Mouse (Mus musculus) embryonic facial prominence, embryonic 12.5 days (tissue): Measurements from ENCODE around the gene Tmem268. TPM values are rescaled to one million over a fixed set of nuclear protein-coding genes. Genes with fewer than 3 reads are reported as not detected.

Experiments
- ATAC-seq: fragments of 200-750 bp; cut with Nextera tagmentation; 2 replicates; pipeline ENCODE4 v1.8.0; 2017; ENCODE audit not compliant: insufficient number of reproducible peaks, insufficient read depth, low FRiP score, low TSS enrichment
- H3K27ac ChIP-seq: fragments of 300-500 bp; sonication (generic); 2 replicates; pipeline ENCODE4 v1.5.1; 2016; ENCODE audit warnings: mild to moderate bottlenecking
- H3K27me3 ChIP-seq: fragments of 300-500 bp; sonication (generic); 2 replicates; pipeline ENCODE4 v1.6.1; 2016; ENCODE audit warnings: mild to moderate bottlenecking, moderate library complexity
- H3K36me3 ChIP-seq: fragments of 300-500 bp; sonication (generic); 2 replicates; pipeline ENCODE4 v1.6.1; 2016; ENCODE audit warnings: mild to moderate bottlenecking
- H3K4me1 ChIP-seq: fragments of 300-500 bp; sonication (generic); 2 replicates; pipeline ENCODE4 v1.6.1; 2016
- H3K4me2 ChIP-seq: fragments of 300-500 bp; sonication (generic); replicated peaks from 2 replicates; pipeline ENCODE4 v1.6.1; 2016; ENCODE audit warnings: mild to moderate bottlenecking, moderate library complexity
- H3K4me3 ChIP-seq: fragments of 300-500 bp; sonication (generic); 2 replicates; pipeline ENCODE4 v1.5.1; 2016; ENCODE audit warnings: mild to moderate bottlenecking
- H3K9ac ChIP-seq: fragments of 300-500 bp; sonication (generic); 2 replicates; pipeline ENCODE4 v1.6.1; 2016; ENCODE audit warnings: mild to moderate bottlenecking, moderate library complexity
- H3K9me3 ChIP-seq: fragments of 300-500 bp; sonication (generic); 2 replicates; pipeline ENCODE4 v1.6.1; 2016; ENCODE audit warnings: mild to moderate bottlenecking, moderate library complexity
- WGBS: fragments of 180-500 bp; shearing (Covaris S2); methylation state at CpG from one replicate; pipeline ENCODE4 v1.1.7; 2016; 5-methylcytosine and 5-hydroxymethylcytosine counted together
- polyA plus RNA-seq: library from polyadenylated mRNA; unstranded; fragments of >200 nt; fragmentation: Nextera tagmentation; extraction: Ambion mirVana; gene quantifications from 2 replicates; pipeline ENCODE4 v1.2.1, GENCODE M21; 2016

Tmem268 gene
- polyA plus RNA-seq, 1 experiment from 2014 or later = 11.6 TPM

GRCm38 (mm10) chr4:63544494-63545230, 13.9 kb upstream of the Tmem268 start, which contains the start of gene Atp6v1g1:
Gene Atp6v1g1, plus strand, starts transcription at chr4:63544772.
- peak within 1 kb of the TSS; percentile 87 for H3K27ac ChIP-seq
- 1% methylated on average over 55 of the region's 57 CpGs for WGBS
- H3K9ac ChIP-seq = peak within 1 kb of the TSS; percentile 93
- peak; percentile 90 for ATAC-seq
- no peaks in the 10 kb centered on the region for H3K9me3 ChIP-seq
- no peaks in the 10 kb centered on the region for H3K27me3 ChIP-seq
- H3K4me2 ChIP-seq = peak within 1 kb of the TSS; percentile 78
- H3K4me1 ChIP-seq = peaks cover 29% of the 10 kb centered on the region
- peak within 1 kb of the TSS; percentile 78 for H3K4me3 ChIP-seq
- peaks cover 15% of the 10 kb centered on the region for H3K36me3 ChIP-seq

GRCm38 (mm10) chr4:63545231-63545958, 13.2 kb upstream of the Tmem268 start:
- H3K27me3 ChIP-seq = no peaks in the 10 kb centered on the region
- ATAC-seq = no peak
- H3K9ac ChIP-seq = peak overlapping the region; percentile 93
- 17% methylated on average over 26 of the region's 26 CpGs for WGBS
- peak overlapping the region; percentile 87 for H3K27ac ChIP-seq
- H3K9me3 ChIP-seq = no peaks in the 10 kb centered on the region
- peaks cover 29% of the 10 kb centered on the region for H3K4me1 ChIP-seq
- peaks cover 17% of the 10 kb centered on the region for H3K36me3 ChIP-seq
- H3K4me2 ChIP-seq = peak overlapping the region; percentile 78
- peak overlapping the region; percentile 78 for H3K4me3 ChIP-seq

DNA sequence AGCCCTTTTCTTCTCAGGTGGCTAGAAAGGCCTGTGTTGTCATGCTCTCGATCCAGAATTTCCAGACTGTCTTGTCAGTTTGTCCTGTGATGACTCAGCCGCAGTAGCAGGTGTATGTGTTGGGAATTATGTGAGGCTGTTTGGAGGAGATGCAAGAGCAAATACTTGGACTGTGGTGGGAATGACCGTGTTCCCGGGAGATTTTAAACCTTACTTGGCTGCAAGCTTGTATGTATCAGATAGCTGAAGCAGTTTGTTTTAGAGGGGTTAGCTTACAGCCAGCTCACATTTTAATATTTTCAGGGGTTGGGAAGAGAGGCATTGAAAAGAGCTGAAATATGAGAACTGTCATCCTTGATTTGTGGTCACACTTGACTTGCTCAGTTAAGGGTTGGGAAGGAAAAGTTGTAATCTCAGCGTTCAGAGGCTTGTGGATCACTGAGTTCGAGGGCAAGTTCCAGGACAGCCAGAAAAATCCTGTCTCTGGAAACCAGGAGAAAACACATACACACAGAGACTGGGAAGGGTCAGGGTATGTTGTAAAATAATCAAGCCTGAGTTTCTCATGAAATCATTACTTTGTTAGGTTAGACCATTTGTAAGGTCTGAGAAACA, 12.0 kb upstream of the Tmem268 start:
- H3K4me1 ChIP-seq = peaks cover 29% of the 10 kb centered on the region
- no peaks in the 10 kb centered on the region for H3K27me3 ChIP-seq
- H3K9ac ChIP-seq = peak overlapping the region; percentile 93; the same call in 1 of the 2 replicates
- peaks cover 28% of the 10 kb centered on the region for H3K36me3 ChIP-seq
- peak overlapping the region; percentile 78; the same call in 1 of the 2 replicates for H3K4me3 ChIP-seq
- H3K27ac ChIP-seq = peak overlapping the region; percentile 54; the same call in 1 of the 2 replicates
- no peaks in the 10 kb centered on the region for H3K9me3 ChIP-seq
- no peak for ATAC-seq
- peak overlapping the region; percentile 78 for H3K4me2 ChIP-seq
- WGBS = 60% methylated on average over 6 of the region's 6 CpGs

DNA sequence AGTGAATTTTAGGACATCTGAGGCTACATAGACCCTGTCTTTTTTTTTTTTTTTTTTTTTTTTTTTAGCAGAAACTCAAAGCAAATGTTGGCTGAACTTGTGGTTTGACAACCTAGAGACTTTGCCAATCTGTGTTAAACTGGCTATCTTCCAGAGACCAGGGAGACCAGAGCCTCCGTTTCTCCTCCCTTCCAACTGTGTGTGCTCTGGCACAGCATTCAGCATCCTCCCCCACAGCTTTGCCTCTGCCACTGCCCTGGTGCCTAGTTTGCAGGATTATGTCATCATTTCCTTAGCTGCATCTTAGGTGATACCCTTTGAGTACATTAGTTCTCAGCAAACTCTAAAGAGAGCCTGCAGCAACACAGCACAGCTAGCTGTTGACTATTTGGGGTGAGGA, 10.8 kb upstream of the Tmem268 start:
- 78% methylated on average over 1 of the region's 1 CpGs for WGBS

DNA sequence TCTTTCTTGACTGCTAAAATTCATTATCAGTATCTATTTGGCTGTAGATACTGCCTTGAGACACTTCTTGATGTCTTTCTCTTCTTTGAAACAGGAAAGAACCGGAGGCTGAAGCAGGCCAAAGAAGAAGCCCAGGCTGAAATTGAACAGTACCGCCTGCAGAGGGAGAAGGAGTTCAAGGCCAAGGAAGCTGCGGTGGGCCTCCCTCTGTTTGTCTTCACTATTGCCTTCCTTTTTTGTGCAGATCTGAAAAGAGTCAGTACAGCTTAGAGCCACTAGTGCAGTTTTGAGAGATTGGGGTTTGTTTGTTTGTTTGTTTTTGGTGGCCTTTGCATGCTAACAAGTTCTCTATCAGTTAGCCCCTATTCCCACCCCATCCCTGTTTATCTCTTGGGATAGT, 10.1 kb upstream of the Tmem268 start:
- H3K4me3 ChIP-seq = no peak overlapping the region
- H3K4me1 ChIP-seq = peaks cover 29% of the 10 kb centered on the region
- H3K9me3 ChIP-seq = no peaks in the 10 kb centered on the region
- H3K27me3 ChIP-seq = no peaks in the 10 kb centered on the region
- no peak overlapping the region for H3K27ac ChIP-seq
- no peak overlapping the region for H3K9ac ChIP-seq
- WGBS = 89% methylated on average over 3 of the region's 3 CpGs
- ATAC-seq = no peak
- no peak overlapping the region for H3K4me2 ChIP-seq
- H3K36me3 ChIP-seq = peaks cover 44% of the 10 kb centered on the region

More for the DNA sequence above, 10.8 kb upstream of the Tmem268 start:
- Histone ChIP-seq H3K27me3 (no peaks in the 10 kb centered on the region), H3K4me2 (no peak overlapping the region), H3K4me1 (peaks cover 29% of the 10 kb centered on the region), H3K4me3 (no peak overlapping the region), H3K9me3 (no peaks in the 10 kb centered on the region), H3K36me3 (peaks cover 41% of the 10 kb centered on the region), H3K27ac (no peak overlapping the region), H3K9ac (no peak overlapping the region)
- no peak for ATAC-seq

- Histone ChIP-seq H3K27me3 (no peaks in the 10 kb centered on the region), H3K4me2 (no peak overlapping the region), H3K9ac (no peak overlapping the region), H3K27ac (no peak overlapping the region), H3K36me3 (peaks cover 53% of the 10 kb centered on the region), H3K4me3 (no peak overlapping the region), H3K4me1 (peaks cover 20% of the 10 kb centered on the region), H3K9me3 (no peaks in the 10 kb centered on the region)
- ATAC-seq = no peak
- WGBS = 96% methylated on average over 3 of the region's 3 CpGs
Observed at GRCm38 (mm10) chr4:63550908-63551307, 7.7 kb upstream of the Tmem268 start.

GRCm38 (mm10) chr4:63552865-63553264, 5.7 kb upstream of the Tmem268 start:
- H3K4me1 ChIP-seq = peaks cover 8% of the 10 kb centered on the region; the same call in 1 of the 2 replicates
- 96% methylated on average over 1 of the region's 1 CpGs for WGBS
- no peak overlapping the region for H3K27ac ChIP-seq
- no peak overlapping the region for H3K4me2 ChIP-seq
- no peaks in the 10 kb centered on the region for H3K9me3 ChIP-seq
- H3K4me3 ChIP-seq = no peak overlapping the region
- no peak for ATAC-seq
- no peaks in the 10 kb centered on the region for H3K27me3 ChIP-seq
- peaks cover 53% of the 10 kb centered on the region for H3K36me3 ChIP-seq
- no peak overlapping the region for H3K9ac ChIP-seq

DNA sequence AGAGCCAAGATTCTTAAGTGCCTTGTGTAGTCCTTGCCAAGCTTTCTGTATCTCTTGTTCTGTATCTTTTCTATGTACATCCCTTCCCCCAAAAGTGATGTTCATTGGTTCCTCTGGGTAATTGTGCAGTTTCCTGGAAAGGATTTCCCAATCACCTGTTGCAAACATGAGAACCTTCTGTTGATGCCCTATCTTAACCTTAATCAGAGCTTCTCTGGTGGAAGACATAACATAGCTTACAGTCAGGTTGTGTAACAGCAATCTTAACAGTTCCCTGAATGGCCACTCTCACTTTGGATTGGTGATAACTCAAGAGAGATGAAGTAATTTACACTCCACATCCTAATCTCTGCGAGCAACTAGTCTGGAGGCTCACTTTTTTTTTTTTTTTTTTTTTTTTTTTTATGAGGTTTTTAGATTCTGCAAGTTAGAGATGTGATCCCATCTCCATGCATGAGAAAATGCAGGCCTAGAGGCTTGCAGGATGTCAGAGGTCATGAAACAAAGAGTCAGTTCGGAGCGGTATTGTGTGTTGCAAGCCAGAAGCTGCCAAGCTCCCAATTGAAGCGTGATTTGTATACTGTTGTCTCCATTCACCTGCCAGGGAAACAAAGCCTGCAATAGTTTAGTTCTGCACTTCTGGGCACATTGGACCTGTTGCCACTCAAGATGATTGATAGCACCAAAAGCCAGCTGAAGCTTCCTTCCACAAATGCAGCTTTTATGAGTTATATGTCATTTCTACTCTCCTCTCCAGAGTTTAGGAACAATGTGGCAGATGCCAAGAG, 4.6 kb upstream of the Tmem268 start:
- no peak overlapping the region for H3K9ac ChIP-seq
- 70% methylated on average over 4 of the region's 4 CpGs for WGBS
- ATAC-seq = no peak
- H3K27ac ChIP-seq = no peak overlapping the region
- H3K27me3 ChIP-seq = no peaks in the 10 kb centered on the region
- peaks cover 8% of the 10 kb centered on the region; the same call in 1 of the 2 replicates for H3K4me1 ChIP-seq
- H3K9me3 ChIP-seq = no peaks in the 10 kb centered on the region
- peaks cover 44% of the 10 kb centered on the region for H3K36me3 ChIP-seq
- no peak overlapping the region for H3K4me3 ChIP-seq
- no peak overlapping the region for H3K4me2 ChIP-seq

DNA sequence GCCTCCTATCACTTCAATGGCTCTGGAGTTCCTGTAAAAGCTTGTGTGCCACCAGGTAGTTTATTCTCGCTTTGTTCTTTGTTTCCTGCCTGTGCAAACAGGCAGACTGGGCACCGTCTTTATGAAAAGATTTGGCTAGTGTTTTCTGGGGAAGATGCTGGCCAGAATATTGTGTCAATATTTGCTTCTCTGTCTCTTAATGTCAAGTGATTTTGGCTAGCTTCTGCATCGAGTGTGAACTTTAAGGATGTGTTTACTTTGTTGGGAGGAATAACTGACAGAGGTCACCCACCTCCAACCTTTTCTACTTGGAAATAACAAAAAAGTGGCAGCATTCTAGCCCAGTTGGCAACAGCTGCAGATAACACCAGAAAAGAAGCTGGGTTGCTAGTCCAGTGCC, 4.0 kb upstream of the Tmem268 start:
- Histone ChIP-seq H3K27me3 (no peaks in the 10 kb centered on the region), H3K4me1 (peaks cover 14% of the 10 kb centered on the region), H3K27ac (no peak overlapping the region), H3K9me3 (no peaks in the 10 kb centered on the region), H3K36me3 (peaks cover 38% of the 10 kb centered on the region), H3K4me3 (no peak overlapping the region), H3K4me2 (no peak overlapping the region), H3K9ac (no peak overlapping the region)
- WGBS = 70% methylated on average over 3 of the region's 3 CpGs
- no peak for ATAC-seq

DNA sequence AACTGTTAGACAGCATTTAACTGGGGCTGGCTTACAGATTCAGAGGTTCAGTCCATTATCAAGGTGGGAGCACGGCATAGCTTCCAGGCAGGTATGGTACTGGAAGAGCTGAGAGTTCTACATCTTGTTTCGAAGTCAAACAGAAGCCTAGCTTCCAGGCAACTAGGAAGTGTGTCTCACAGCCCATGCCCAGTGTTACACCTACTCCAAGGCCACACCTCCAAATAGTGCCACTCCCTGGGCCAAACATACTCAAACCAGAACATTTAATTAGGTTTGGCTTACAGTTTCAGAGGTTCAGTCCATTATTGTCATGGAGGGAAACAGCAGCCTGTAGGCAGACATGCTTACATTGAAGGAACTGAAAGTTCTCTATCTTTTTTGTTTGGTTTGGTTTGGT, 3.5 kb upstream of the Tmem268 start:
- peaks cover 36% of the 10 kb centered on the region for H3K36me3 ChIP-seq
- WGBS = 97% methylated on average over 2 of the region's 2 CpGs
- H3K27me3 ChIP-seq = no peaks in the 10 kb centered on the region
- H3K4me3 ChIP-seq = no peak overlapping the region
- ATAC-seq = no peak
- no peak overlapping the region for H3K27ac ChIP-seq
- no peak overlapping the region for H3K4me2 ChIP-seq
- no peaks in the 10 kb centered on the region for H3K9me3 ChIP-seq
- H3K9ac ChIP-seq = no peak overlapping the region
- peaks cover 19% of the 10 kb centered on the region for H3K4me1 ChIP-seq

DNA sequence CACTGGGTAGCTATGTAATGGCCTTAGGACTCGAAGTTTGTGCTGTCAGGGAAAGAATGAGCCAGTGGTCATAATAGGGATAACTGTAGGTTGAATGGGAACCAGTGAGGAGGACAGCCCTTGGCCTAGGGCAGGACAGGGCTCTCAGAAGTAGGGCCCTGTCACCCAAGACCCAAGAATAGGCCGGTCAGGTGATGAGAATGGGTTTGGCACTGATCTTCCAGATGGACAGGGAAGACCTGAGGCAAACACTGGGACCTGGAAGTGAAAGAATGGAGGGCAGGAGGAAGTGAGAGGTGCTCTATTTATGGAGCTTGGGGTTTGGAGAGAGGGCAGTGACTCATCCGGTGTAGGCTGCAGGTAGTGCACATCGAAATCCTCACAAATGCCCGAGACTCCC, 1.9 kb upstream of the Tmem268 start:
- peaks cover 24% of the 10 kb centered on the region for H3K36me3 ChIP-seq
- no peaks in the 10 kb centered on the region for H3K27me3 ChIP-seq
- WGBS = 61% methylated on average over 5 of the region's 5 CpGs
- no peak overlapping the region for H3K4me2 ChIP-seq
- no peak overlapping the region for H3K9ac ChIP-seq
- no peak for ATAC-seq
- no peak overlapping the region for H3K27ac ChIP-seq
- no peaks in the 10 kb centered on the region for H3K9me3 ChIP-seq
- H3K4me1 ChIP-seq = peaks cover 33% of the 10 kb centered on the region
- H3K4me3 ChIP-seq = no peak overlapping the region
